Mouse (Mus musculus): Measurements from ENCODE around the gene Gm3045. TPM values are rescaled to one million over a fixed set of nuclear protein-coding genes. Genes with fewer than 3 reads are reported as not detected.
A peak's percentile ranks its signal among the peaks of the same experiment; 100 is the strongest.

Gene Gm3045
- polyA plus RNA-seq, 1 experiment from 2014 or later, result not detected

GRCm38 (mm10) chr13:56463261-56463660 is 36.9 kb downstream of the Gm3045 start:
- in situ Hi-C loops (cut with MboI; ENCODE audit: low pct_unique_long_range_greater_than_20kb), result no loop called here
- ChIA-PET POLR2A (no interaction called here), CTCF (no interaction called here)
- no peak for DNase-seq (ENCODE audit: low read depth, low spot score)
- no peak for TF ChIP-seq CTCF (IDR thresholded peaks at IDR 0.05)
- no peak for ATAC-seq
- H3K27me3 ChIP-seq, result no peaks in the 10 kb centered on the region

GRCm38 (mm10) chr13:56463750-56464149 is 37.4 kb downstream of the Gm3045 start:
- DNase-seq (ENCODE audit: low read depth, low spot score) (no peak), ATAC-seq (no peak)
- in situ Hi-C loops (cut with MboI; ENCODE audit: low pct_unique_long_range_greater_than_20kb), result no loop called here
- H3K27me3 ChIP-seq, result no peaks in the 10 kb centered on the region
- no peak for TF ChIP-seq CTCF (IDR thresholded peaks at IDR 0.05)
- POLR2A ChIA-PET, result no interaction called here
- CTCF ChIA-PET, result no interaction called here

- ATAC-seq, result no peak
- POLR2A ChIA-PET, result no interaction called here
- no peak for DNase-seq (ENCODE audit: low read depth, low spot score)
- CTCF ChIA-PET, result interaction anchor here (1.3 kb wide), 1 partner anchor 89 kb away, joined by 3 read pairs; no protein-coding TSS in a partner anchor
- no peaks in the 10 kb centered on the region for H3K27me3 ChIP-seq
- in situ Hi-C loops (cut with MboI; ENCODE audit: low pct_unique_long_range_greater_than_20kb), result no loop called here
- no peak for TF ChIP-seq CTCF (IDR thresholded peaks at IDR 0.05)
These were observed 41.4 kb downstream of the Gm3045 start for GRCm38 (mm10) chr13:56467786-56468185.

- ChIA-PET CTCF (interaction anchor here (0.9 to 1.3 kb wide), 2 partner anchors 88 to 305 kb away, joined by 3 read pairs; no protein-coding TSS in a partner anchor), POLR2A (interaction anchor here (0.6 kb wide), 1 partner anchor 9 kb away, joined by 5 read pairs; no protein-coding TSS in a partner anchor)
- no peak for DNase-seq (ENCODE audit: low read depth, low spot score)
- no peak for ATAC-seq
- TF ChIP-seq CTCF (IDR thresholded peaks at IDR 0.05), result no peak
- H3K27me3 ChIP-seq, result no peaks in the 10 kb centered on the region
- in situ Hi-C loops (cut with MboI; ENCODE audit: low pct_unique_long_range_greater_than_20kb), result no loop called here
These were observed 42.1 kb downstream of the Gm3045 start for GRCm38 (mm10) chr13:56468536-56468935.

- TF ChIP-seq CTCF (IDR thresholded peaks at IDR 0.05), result no peak
- H3K27me3 ChIP-seq, result no peaks in the 10 kb centered on the region
- ChIA-PET POLR2A (no interaction called here), CTCF (interaction anchor here (1.2 to 1.7 kb wide), 2 partner anchors 82 to 187 kb away, joined by 3 to 4 read pairs; no protein-coding TSS in a partner anchor)
- ATAC-seq (no peak), DNase-seq (ENCODE audit: low read depth, low spot score) (no peak)
- in situ Hi-C loops (cut with MboI; ENCODE audit: low pct_unique_long_range_greater_than_20kb), result loop anchor here (5.0 to 10.0 kb wide), 3 partner anchors 171 to 794 kb away; no protein-coding TSS in a partner anchor
These were observed 44.8 kb downstream of the Gm3045 start for GRCm38 (mm10) chr13:56471211-56471610.

GRCm38 (mm10) chr13:56471951-56472350 is 45.6 kb downstream of the Gm3045 start:
- ChIA-PET CTCF (interaction anchor here (1.2 to 1.7 kb wide), 2 partner anchors 82 to 186 kb away, joined by 3 to 4 read pairs; no protein-coding TSS in a partner anchor), POLR2A (no interaction called here)
- no peak for TF ChIP-seq CTCF (IDR thresholded peaks at IDR 0.05)
- ATAC-seq (no peak), DNase-seq (ENCODE audit: low read depth, low spot score) (no peak)
- H3K27me3 ChIP-seq, result no peaks in the 10 kb centered on the region
- in situ Hi-C loops (cut with MboI; ENCODE audit: low pct_unique_long_range_greater_than_20kb), result loop anchor here (5.0 to 10.0 kb wide), 3 partner anchors 170 to 793 kb away; no protein-coding TSS in a partner anchor

- TF ChIP-seq CTCF (IDR thresholded peaks at IDR 0.05), result no peak
- DNase-seq (ENCODE audit: low read depth, low spot score) (no peak), ATAC-seq (no peak)
- H3K27me3 ChIP-seq, result no peaks in the 10 kb centered on the region
- ChIA-PET CTCF (interaction anchor here (1.4 kb wide), 2 partner anchors 11 to 82 kb away, joined by 3 read pairs; no protein-coding TSS in a partner anchor), POLR2A (no interaction called here)
- in situ Hi-C loops (cut with MboI; ENCODE audit: low pct_unique_long_range_greater_than_20kb), result loop anchor here (5.0 to 10.0 kb wide), 3 partner anchors 170 to 792 kb away; no protein-coding TSS in a partner anchor
These were observed 46.3 kb downstream of the Gm3045 start for GRCm38 (mm10) chr13:56472661-56473060.

- CTCF ChIA-PET, result interaction anchor here (0.6 to 1.9 kb wide), 5 partner anchors 46 to 261 kb away, joined by 3 to 7 read pairs (median 3); no protein-coding TSS in a partner anchor
- TF ChIP-seq CTCF (IDR thresholded peaks at IDR 0.05), result no peak
- in situ Hi-C loops (cut with MboI; ENCODE audit: low pct_unique_long_range_greater_than_20kb), result loop anchor here (5.0 to 10.0 kb wide), 4 partner anchors 72 to 789 kb away; partner anchors contain the start of gene Lect2
- no peaks in the 10 kb centered on the region for H3K27me3 ChIP-seq
- ATAC-seq (peak; percentile 61), DNase-seq (ENCODE audit: low read depth, low spot score) (no peak)
- POLR2A ChIA-PET, result interaction anchor here (1.2 kb wide), 1 partner anchor 56 kb away, joined by 3 read pairs; no protein-coding TSS in a partner anchor
These were observed 49.0 kb downstream of the Gm3045 start for GRCm38 (mm10) chr13:56475363-56475762.

- H3K27me3 ChIP-seq, result no peaks in the 10 kb centered on the region
- TF ChIP-seq CTCF (IDR thresholded peaks at IDR 0.05), result no peak
- ChIA-PET CTCF (interaction anchor here (1.3 kb wide), 1 partner anchor 78 kb away, joined by 4 read pairs; no protein-coding TSS in a partner anchor), POLR2A (no interaction called here)
- peak; percentile 63 for DNase-seq (ENCODE audit: low read depth, low spot score)
- in situ Hi-C loops (cut with MboI; ENCODE audit: low pct_unique_long_range_greater_than_20kb), result loop anchor here (5.0 to 10.0 kb wide), 4 partner anchors 71 to 788 kb away; partner anchors contain the start of gene Lect2
- peak; percentile 64 for ATAC-seq
These were observed 50.4 kb downstream of the Gm3045 start for GRCm38 (mm10) chr13:56476790-56477189.

GRCm38 (mm10) chr13:56477271-56477670 is 50.9 kb downstream of the Gm3045 start:
- TF ChIP-seq CTCF (IDR thresholded peaks at IDR 0.05), result no peak
- DNase-seq (ENCODE audit: low read depth, low spot score), result no peak
- no peak for ATAC-seq
- CTCF ChIA-PET, result interaction anchor here (1.3 kb wide), 1 partner anchor 78 kb away, joined by 4 read pairs; no protein-coding TSS in a partner anchor
- no peaks in the 10 kb centered on the region for H3K27me3 ChIP-seq
- POLR2A ChIA-PET, result interaction anchor here (0.6 kb wide), 1 partner anchor 9 kb away, joined by 5 read pairs; no protein-coding TSS in a partner anchor
- in situ Hi-C loops (cut with MboI; ENCODE audit: low pct_unique_long_range_greater_than_20kb), result loop anchor here (5.0 to 10.0 kb wide), 4 partner anchors 70 to 788 kb away; partner anchors contain the start of gene Lect2

GRCm38 (mm10) chr13:56478027-56478426 is 51.6 kb downstream of the Gm3045 start:
- in situ Hi-C loops (cut with MboI; ENCODE audit: low pct_unique_long_range_greater_than_20kb), result loop anchor here (5.0 to 10.0 kb wide), 4 partner anchors 69 to 787 kb away; partner anchors contain the start of gene Lect2
- POLR2A ChIA-PET, result no interaction called here
- ATAC-seq, result no peak
- peaks cover 3% of the 10 kb centered on the region for H3K27me3 ChIP-seq
- CTCF ChIA-PET, result interaction anchor here (1.3 kb wide), 1 partner anchor 77 kb away, joined by 4 read pairs; no protein-coding TSS in a partner anchor
- TF ChIP-seq CTCF (IDR thresholded peaks at IDR 0.05), result no peak
- no peak for DNase-seq (ENCODE audit: low read depth, low spot score)
